Mouse (Mus musculus): ENCODE data around the gene C1ql4. TPM values are rescaled to one million over a fixed set of nuclear protein-coding genes. Genes with fewer than 3 reads are reported as not detected.

Gene C1ql4
- polyA plus RNA-seq, 1 experiment from 2014 or later: 7.8 TPM

Small RNAs within 50 kb of the gene (microRNA-seq; reads per million reads assigned to microRNA genes)
- gene Mir6960: 0.69 reads per million

Other genes starting within 250 kb of the C1ql4 start
- 10.1 and 11.8 TPM in 2 replicates for gene Kmt2d, start 216.6 kb downstream of the C1ql4 start, polyA plus RNA-seq (2015; fragmentation: Nextera tagmentation; extraction: Ambion mirVana)
- gene Rhebl1, start 193.3 kb downstream of the C1ql4 start, polyA plus RNA-seq (2015; fragmentation: Nextera tagmentation; extraction: Ambion mirVana): 37.2 and 38.7 TPM in 2 replicates
- 0.36 and 0.39 TPM in 2 replicates for gene Dhh, start 189.3 kb downstream of the C1ql4 start, polyA plus RNA-seq (2015; fragmentation: Nextera tagmentation; extraction: Ambion mirVana)
- gene Lmbr1l, start 169.6 kb downstream of the C1ql4 start, polyA plus RNA-seq (2015; fragmentation: Nextera tagmentation; extraction: Ambion mirVana): 27.9 and 33.5 TPM in 2 replicates
- 1,165 and 1,361 TPM in 2 replicates for gene Tuba1b, start 153.3 kb downstream of the C1ql4 start, polyA plus RNA-seq (2015; fragmentation: Nextera tagmentation; extraction: Ambion mirVana)
- not detected in 2 replicates for gene Gm49450, start 134.3 kb downstream of the C1ql4 start, polyA plus RNA-seq (2015; fragmentation: Nextera tagmentation; extraction: Ambion mirVana)
- gene Tuba1a, start 134.1 kb downstream of the C1ql4 start, polyA plus RNA-seq (2015; fragmentation: Nextera tagmentation; extraction: Ambion mirVana): 17,735 and 17,910 TPM in 2 replicates
- 11.6 and 12.5 TPM in 2 replicates for gene Tuba1c, start 57.9 kb downstream of the C1ql4 start, polyA plus RNA-seq (2015; fragmentation: Nextera tagmentation; extraction: Ambion mirVana)
- 5.1 and 7.1 TPM in 2 replicates for gene Prph, start 32.6 kb downstream of the C1ql4 start, polyA plus RNA-seq (2015; fragmentation: Nextera tagmentation; extraction: Ambion mirVana)
- 3.2 and 4.9 TPM in 2 replicates for gene Troap, start 13.2 kb downstream of the C1ql4 start, polyA plus RNA-seq (2015; fragmentation: Nextera tagmentation; extraction: Ambion mirVana)
- gene Dnajc22, start 5.4 kb upstream of the C1ql4 start, polyA plus RNA-seq (2015; fragmentation: Nextera tagmentation; extraction: Ambion mirVana): 0.75 and 1.3 TPM in 2 replicates
- gene Spats2, start 38.1 kb upstream of the C1ql4 start, polyA plus RNA-seq (2015; fragmentation: Nextera tagmentation; extraction: Ambion mirVana): 28.0 and 32.2 TPM in 2 replicates
- gene Kcnh3, start 137.0 kb upstream of the C1ql4 start, polyA plus RNA-seq (2015; fragmentation: Nextera tagmentation; extraction: Ambion mirVana): 0.25 and 0.50 TPM in 2 replicates
- 209 and 211 TPM in 2 replicates for gene Mcrs1, start 164.1 kb upstream of the C1ql4 start, polyA plus RNA-seq (2015; fragmentation: Nextera tagmentation; extraction: Ambion mirVana)
- gene Prpf40b, start 207.3 kb upstream of the C1ql4 start, polyA plus RNA-seq (2015; fragmentation: Nextera tagmentation; extraction: Ambion mirVana): 122 and 130 TPM in 2 replicates
- 0.53 and 0.73 TPM in 2 replicates for gene Fam186b, start 208.1 kb upstream of the C1ql4 start, polyA plus RNA-seq (2015; fragmentation: Nextera tagmentation; extraction: Ambion mirVana)